Mouse (Mus musculus) cerebellum, adult (tissue): ENCODE measurements at regions not wholly inside any gene's neighbourhood (a gene's known extent, or its start where the extent isn't known, plus 50 kb on each side); places are given as distances from the start of the nearest gene placed in this dataset.
"Not testable (repeated sequence)": the region's sequence is repeated elsewhere in the genome, so short reads cannot be mapped to it uniquely, and the experiment has no call there.

Experiments
- ATAC-seq: cut with Nextera tagmentation; 2 replicates; pipeline ENCODE4 v1.9.2; 2017; ENCODE audit warnings: mild to moderate bottlenecking, moderate library complexity, mixed read lengths; ENCODE audit not compliant: insufficient number of reproducible peaks, low FRiP score, low TSS enrichment

DNA sequence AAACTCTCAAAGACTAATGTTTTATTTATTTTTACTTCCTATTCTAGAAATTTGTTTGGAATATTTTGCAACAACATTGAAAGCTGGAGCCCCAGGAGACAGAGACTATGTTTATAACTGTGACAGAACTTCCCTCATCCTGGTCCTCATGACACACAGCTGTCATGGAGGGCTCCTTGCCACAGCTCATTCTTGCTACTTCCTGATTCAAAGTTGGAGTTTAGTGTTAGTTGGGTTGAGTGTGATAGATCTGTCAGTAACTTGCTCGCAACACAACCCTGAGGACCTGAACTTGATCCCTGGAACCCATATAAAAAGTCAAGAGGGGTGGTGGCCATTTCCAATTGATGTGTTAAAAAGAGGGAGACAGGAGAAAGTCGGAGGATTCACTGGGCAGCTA is 328.3 kb upstream of the Nox3 start:
- no peak for ATAC-seq

GRCm38 (mm10) chr17:4029202-4029601 is 333.1 kb upstream of the Nox3 start:
- no peak for ATAC-seq

DNA sequence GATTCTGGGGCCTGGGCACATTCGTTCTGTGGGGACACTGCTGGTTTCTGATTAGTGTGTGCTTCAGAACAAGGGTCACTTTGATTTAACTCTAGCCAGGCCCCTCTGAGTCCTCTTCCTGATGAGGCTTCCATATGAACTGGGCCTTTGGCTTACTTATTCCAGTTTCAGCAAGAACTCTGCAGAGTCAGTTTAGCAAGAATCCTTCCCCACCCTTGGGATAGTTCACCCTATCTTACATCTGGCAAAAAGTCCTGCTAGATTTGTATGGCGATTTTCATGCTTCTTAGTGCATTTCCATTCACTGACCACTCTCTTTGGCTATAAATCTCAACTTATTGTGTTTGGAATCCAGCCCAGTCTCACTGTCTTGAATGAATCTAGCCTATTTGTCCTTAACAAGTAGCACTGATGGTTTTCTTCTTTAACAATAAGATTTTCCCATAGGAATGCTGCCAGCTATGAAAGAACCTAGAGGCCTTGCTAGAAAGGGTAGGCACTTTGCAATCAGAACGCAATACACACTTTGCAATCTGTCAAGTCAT is 338.8 kb upstream of the Nox3 start:
- no peak for ATAC-seq

- no peak for ATAC-seq
Measured at GRCm38 (mm10) chr17:4040104-4040664, 344.1 kb upstream of the Nox3 start.

DNA sequence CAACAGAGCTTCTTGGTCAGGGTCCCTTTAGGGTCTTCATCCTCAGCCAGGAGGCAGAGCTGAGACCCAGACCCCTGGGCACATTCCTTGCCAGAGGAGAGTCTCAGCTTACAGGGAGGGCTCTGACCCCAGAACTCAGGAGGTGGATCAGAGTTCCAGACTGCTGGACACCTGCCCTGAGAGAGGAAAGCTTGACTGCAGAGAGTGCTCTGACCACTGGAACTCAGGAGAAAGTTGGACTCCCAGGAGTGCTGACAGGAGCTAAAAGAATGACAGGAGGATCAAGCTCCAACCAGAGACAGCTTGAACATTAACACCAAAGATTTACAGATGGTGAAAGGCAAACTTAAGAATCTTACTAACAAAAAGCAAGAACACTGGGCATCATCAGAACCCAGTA is 364.1 kb upstream of the Nox3 start:
- ATAC-seq, result not testable (repeated sequence)

- no peak for ATAC-seq
Measured at GRCm38 (mm10) chr17:4073381-4073780, 377.3 kb upstream of the Nox3 start.

GRCm38 (mm10) chr17:4080564-4080963 is 384.5 kb upstream of the Nox3 start:
- ATAC-seq, result no peak

DNA sequence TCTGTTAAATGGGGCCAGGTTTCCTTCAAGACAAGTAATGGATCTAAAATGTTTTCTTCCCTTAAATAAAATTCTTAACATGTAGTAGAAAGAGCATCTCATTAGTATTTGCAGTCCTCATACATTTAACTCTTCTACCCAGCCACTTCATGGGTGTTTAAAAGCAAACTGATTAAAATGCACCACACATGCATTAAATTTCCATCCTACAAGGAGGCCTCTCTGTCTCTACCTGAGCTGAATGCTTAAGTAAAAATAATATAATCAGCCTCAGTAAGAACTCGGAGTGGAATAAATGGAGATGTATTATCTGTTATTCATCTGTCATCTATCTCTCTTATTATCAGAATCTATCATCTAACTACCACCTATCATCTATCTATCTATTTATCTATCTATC is 398.6 kb upstream of the Nox3 start:
- no peak for ATAC-seq

DNA sequence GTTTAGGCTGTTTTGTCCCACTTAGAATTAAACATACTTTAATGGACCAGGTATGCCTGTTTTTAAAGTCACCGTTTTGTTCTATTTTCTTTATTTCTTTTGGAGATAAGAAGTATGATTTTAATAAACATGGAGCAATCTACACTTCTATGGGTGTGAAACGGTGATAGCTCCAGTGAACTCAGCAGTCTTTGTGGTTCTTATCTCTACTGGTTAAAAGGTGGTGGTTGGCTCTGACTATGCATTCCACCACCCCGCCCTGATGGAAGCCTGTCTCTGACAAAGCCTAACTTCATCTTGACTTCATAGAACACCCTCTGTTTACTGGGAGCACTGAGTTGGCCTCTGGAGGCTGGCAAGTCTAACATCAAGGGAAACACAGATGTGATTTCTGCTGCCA is 407.3 kb upstream of the Nox3 start:
- ATAC-seq, result no peak

DNA sequence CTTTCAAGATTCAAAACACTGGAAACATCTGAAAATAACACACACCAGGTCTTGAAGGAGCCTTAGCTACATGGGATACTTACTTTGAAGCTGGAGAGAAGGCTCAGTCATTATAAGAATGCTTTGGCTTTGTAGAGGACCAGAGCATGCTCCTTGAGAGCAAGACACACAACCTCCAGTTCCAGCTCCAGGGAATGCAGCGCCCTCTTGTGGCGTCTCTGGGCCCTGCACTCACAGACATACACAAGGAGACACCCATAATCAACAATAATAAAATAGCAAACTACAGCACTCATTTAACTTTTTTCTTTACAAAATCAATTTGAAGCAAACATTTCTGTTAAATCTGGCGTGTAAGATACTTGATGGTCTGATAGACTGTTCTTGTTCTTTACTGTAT is 413.2 kb upstream of the Nox3 start:
- ATAC-seq, result no peak

GRCm38 (mm10) chr17:4113021-4113420 is 417.0 kb upstream of the Nox3 start:
- no peak for ATAC-seq

GRCm38 (mm10) chr17:4116476-4116875 is 420.4 kb upstream of the Nox3 start:
- no peak for ATAC-seq

DNA sequence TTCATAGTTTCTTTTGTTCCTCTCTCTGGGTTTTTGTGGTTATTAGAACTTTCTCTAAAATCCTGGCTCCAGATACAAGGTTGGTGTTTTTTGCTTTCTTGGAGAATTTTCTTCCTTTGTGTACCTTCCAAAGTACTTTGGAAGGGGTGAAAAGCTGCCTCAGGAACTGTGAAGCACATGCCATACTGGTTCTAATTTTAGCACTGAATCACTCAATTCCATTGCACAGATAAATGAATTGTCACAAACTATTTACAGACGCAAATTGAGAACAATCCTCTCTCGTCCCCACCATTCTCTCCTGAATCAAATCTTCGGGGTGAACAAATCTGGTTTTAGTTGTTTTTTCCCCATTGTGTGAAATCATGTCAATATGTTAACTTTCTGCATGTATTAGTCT is 437.6 kb upstream of the Nox3 start:
- no peak for ATAC-seq

DNA sequence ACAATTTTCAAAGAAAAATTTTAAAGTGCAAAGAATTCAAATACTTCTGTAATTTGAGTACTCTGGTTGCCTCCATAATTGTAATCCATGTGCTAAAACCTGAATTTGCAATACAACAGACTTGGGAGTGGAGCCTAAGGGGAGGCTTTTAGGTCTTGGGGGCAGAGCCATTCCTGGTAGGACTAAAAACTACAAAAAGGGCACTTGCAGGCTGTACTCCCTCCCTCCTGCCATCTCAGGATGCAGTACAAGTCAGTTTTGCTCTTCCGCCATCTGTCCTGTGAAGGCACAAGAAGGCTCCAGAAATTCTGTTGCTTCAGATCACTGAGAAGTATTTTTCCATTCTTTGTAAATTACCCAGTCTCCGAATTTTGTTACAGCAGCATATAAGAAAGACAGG is 467.4 kb upstream of the Nox3 start:
- no peak for ATAC-seq

DNA sequence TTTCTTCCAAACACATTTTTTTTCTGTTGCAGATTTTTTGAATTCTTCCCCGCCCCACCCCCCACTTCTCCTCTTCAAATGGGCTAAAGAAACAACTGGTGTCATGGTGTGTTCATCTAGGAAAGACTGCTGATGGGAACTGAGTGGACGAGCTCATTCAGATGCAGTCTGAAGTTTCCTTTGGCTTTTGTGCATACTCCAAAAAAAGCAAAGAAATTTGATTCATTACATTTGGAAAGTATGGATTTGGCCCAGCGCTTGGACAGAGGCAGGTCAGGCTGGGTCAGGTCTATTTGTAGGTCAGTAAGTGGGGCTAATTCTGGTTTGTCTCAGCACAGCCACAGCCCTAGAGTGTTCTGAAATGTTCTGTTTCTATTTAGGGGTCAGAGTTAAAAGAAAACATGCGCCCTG is 477.9 kb upstream of the Nox3 start:
- no peak for ATAC-seq

- ATAC-seq, result no peak
Measured at GRCm38 (mm10) chr17:4175006-4175405, 478.9 kb upstream of the Nox3 start.

DNA sequence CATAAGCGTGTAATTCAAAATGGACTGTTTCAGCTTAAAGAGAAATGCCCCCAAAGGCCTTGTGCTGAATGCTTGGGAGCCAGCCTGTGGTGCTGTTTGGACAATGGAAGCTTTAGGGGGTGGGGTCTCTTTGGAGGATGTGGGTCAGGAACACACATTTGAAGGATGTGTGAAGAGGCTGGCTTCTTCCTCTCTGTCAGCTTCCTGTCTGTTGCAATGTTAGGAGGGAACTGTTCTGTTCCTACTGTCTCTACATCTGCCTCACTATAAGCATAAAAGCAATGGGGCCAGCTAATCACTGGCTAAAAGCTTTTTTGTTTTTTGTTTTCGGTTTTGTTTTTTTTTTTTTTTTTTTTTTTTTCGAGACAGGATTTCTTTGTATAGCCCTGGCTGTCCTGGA is 480.5 kb upstream of the Nox3 start:
- no peak for ATAC-seq

GRCm38 (mm10) chr17:4177485-4178150 is 481.6 kb upstream of the Nox3 start:
- no peak for ATAC-seq

DNA sequence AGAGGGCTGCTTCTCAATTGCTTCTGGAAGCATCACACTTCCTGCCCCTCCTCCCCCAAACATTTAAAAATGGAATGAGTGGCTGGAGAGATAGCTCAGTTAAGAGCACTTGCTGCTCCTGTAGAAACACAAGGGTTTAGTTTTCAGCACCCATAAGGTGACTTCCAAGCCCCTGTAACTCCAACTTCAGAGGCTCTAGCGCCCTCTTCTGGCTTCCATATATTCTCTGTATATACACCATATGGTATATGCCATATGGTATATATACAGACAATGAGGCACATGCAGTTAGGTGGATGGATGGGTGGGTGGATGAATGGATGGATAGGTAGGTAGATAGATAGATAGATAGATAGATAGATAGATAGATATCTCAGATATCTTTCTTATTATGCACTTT is 483.2 kb upstream of the Nox3 start:
- ATAC-seq, result no peak

DNA sequence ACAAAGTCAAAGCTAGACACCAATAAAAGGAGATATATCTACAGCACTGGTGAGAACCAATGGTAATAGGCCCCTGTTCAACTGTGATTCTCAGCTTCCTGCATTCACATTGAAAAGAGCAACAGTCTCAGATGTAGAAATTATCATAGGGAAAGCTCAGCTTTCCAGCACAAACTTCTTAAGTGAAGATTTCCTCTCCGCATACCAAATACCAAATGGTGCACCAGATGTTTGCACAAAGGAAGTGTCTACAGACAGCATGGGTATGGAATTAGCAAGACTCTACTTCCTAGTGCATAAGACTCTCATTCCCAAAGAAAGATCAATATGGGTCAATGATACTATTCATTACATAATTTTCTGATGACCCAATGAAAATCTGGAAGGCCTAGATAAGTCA is 486.0 kb upstream of the Nox3 start:
- ATAC-seq, result no peak

DNA sequence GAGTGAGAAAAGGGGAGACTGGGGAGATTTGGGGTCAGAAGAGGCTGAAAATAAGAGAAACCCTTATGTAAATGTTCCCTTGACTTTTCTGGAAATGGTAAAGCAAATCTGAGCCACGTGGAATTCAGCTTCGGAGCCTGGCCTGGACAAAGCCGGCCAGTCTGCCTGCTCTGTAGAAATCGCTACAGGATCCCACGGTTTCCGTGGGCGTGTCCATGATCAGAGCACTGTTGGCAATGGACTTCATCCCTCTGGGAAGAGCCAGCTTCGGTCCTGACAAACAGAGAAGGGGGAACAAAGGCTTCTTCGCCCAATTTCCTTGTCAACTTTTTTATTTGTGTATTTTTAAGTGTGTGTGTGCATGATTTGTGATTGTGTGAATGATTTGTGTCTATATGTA is 490.7 kb upstream of the Nox3 start:
- ATAC-seq, result no peak

DNA sequence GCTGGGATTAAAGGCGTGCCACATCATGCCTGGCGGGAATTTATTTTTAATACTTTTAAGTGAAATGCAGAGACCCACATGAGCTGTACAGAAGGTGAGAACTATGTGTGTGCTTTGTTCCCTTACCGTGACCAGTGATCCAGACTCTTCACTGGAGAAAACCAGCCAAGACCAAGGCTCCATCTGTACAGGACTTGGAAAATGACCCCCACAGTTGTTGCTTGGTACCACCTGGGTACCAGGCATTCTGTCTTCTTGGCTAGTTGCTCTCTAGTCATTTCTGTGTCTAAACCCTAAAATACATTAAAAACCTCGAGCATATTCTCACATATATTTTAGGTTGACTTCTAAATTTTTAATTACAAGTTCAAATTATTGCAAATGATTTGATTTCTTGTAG is 491.5 kb upstream of the Nox3 start:
- no peak for ATAC-seq
